Mouse (Mus musculus): Measurements from ENCODE around the gene 4930451I11Rik.

The 4930451I11Rik gene

DNA sequence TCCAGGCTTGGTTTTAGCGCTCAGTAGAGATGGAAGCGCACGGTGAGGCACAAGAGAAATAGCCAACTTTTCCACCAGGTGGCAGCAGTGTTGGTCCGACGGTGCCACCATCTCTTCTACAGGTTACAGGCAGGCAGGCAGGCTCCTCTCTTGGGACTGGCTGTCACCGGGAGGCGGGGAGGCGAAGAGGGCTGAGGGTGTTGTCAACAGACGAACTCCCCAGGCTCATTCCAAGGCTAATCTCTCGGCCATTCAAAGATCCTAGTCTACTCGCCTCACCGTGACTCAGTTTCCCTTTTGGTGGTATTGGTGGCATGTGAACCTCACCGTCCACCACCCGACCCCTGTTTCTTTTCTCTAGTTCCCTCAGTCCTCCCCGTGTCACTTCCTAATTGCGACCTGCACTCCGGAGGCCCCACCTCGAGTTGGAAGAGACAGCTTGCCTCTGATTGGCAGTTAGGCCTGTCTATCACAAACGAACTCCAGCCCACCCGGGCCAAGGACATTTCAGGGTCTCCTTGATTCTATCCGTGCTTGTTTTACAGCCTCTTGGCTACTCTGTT lies 678 bp upstream of the 4930451I11Rik start:
- peak; percentile 81 for DNase-seq

DNA sequence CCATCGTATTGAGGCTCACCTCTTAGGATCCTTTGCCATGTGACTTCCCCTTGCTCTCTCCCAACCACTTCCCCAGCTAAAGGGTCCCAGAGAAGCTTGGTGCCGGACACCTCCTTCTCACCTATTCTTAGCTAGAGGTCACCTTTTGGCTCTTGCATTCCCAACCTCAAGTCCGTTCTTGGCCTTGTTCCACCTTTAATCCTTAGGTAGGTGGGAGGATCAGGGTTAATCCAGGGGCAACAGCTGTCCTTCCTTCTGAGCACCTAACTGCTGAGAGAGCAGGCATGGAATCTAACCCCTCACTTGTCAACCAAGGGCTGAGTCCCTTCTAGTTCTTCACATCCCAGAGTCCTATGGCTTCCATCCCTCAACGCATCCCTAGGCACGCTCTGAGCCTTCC lies 5.5 kb downstream of the 4930451I11Rik start:
- no peak for DNase-seq

DNA sequence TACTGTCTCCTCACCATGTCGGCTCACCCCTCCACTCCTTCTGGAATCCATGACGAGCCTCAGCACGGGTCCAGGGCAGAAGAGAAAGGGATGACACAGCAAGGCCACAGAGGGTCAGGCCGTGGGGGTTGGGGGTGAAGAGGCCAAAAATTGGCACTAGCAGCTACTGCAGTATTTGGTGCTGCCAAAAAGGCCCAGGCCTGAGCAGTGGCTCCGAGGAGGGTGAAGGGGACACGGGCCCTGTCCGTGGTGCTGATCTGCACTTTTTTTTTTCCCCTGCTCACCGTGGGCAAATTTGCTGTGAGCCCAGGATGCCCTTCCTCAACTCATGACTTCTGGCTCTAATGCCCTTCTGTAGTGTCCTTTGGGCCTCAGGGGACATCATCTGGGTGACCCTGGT lies 6.0 kb downstream of the 4930451I11Rik start:
- no peak for DNase-seq

DNA sequence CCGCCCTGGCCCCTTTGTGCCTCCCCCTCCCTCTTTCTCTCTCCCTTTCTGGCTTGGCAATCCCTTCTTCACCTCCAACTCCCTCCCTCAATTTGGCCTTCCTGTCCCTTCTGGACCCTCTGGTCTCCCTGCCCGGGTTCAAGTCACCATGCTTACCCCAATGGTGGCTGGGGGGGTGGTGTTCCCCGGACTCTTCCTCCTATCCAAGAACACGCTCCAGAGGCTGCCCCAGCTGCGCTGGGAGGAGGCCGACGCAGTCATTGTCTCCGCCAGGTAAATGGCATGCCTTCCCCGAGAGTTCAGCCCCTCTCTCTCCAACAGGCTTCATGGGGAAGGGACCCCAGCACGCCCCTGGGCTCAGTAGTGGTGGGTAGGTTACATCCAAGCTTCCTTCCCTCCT lies 7.5 kb downstream of the 4930451I11Rik start:
- DNase-seq: no peak

DNA sequence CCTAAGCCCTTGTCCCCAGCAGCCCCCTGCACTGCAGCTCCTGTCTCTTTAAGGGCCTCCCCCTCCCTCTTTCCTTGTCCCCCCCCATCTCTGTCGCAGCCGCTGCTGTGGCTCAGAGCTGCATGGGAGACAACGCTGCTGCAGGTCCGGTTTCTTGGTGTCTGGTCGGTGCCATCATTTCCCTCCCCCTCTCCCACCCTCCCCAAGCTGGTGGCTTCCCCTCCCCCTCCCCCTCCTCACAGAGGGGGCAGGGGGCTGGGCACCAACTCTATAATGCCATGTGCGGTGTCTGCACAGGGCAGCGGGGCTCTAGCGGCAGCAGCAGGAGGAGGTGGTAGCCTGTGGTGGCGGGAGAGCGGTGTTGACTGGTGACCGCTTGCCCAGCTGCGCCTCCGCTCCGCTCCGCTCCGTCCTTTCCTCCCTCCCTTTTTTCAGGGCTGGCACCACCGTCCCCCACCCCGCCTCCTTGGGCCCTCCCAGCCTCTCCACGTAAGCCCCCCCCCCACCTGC lies 8.2 kb downstream of the 4930451I11Rik start:
- DNase-seq: peak; percentile 64

DNA sequence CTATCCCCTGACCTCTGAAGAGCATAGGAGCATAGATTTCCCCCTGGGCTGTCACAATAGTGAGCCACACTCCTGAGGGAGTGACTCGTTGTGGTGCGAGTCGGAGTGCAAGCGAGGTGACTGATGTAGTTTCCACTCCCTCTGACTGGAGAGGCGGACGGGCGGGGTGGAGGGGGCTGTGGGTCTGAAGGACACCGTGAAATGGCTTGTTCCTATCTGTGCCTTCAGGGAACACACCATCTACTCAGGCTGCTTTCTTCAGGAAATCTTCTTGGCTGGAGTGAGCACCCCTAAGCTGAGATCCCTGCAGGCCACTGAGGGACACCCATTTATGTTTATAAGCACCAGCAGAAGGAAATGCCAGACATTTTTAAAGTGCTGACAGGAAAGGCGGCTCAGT lies 8.7 kb downstream of the 4930451I11Rik start:
- DNase-seq: no peak

DNA sequence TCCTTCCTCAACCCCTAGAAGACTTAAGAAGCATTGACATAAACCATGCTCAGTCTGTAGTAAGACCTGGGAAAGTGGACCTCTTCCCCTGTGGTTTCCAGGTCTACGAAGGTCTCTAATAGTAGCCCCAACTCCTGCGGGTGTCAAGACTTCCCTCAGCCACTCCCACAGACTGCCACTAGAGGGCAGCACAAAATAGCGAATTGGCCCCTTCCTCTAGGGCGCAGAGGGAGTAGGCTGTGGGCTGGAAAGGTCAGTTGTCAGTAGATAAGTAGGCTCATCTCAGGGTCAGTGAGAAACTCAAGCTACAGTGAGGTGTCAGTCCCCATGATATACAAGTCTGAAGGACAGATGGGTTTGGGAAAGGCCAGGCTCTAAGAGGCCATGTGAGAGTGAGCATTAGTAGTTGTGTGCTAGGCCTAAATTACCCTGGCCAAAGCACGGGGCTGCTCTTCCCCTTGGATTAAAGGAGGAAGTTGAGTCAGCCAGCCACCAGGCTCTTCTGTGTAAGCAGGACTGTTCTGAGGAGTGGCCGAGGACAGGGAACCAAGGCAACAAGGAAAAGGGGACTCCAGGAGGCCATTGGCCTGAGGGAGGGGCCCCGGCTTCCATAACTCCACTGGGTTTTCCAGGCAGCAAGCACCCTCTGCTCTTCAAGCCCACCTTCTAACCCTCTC lies 9.5 kb downstream of the 4930451I11Rik start:
- peak; percentile 86 for DNase-seq

DNA sequence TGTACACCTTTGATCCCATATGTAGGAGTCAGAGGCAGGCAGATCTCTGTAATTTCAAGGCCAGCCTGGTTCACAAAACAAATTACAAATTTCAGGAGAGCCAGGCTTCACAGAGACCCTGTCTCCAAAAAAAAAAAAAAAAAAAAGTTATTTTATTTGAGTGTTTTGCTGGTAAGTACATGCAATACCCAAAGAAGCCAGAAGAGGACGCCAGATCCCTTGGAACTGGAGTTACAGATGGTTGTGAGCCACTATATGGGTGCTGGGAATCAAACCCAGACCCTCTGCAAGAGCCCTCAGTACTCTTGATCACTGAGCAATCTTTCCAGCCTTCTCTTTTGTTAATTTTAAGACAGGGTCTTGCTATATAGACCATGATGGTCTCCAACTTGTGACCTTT lies 12.6 kb downstream of the 4930451I11Rik start:
- DNase-seq: no peak

DNA sequence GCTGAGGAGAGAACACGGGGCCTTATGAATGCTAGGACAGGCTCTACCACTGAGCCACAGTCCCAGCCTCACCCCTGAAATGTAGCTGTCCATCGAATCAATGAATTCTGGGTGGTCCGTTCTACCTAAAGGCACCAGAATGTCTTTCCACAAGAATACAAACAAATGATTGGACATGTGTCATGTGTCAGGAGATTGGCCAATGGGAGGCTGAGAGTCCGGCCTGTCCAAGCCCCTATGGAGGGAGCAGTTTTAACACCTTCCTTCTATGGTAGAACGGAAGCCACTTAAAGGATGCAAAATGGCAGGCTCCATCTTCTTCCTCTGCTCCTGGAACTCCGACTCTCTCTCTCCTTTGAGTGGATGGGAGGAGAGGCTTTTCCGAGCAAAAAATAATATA lies 13.8 kb downstream of the 4930451I11Rik start:
- no peak for DNase-seq

DNA sequence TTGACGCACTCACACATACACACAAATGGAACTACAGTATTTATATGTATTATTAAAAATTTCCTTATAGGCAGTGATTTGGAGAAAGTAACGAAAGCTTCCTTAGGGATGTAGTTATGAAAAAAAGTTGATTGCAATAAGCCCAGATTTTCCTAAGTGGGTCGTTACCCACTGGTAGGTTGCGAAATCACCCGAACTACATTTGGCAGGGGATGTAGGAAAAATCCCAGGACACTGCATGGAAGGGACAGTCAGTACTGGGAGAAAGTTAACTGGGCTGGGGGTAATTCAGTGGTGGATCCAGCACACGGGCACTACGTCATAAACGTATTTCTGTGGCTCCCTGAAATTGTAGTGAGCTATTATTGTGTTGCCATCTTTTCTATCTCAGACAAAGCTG lies 14.9 kb downstream of the 4930451I11Rik start:
- no peak for DNase-seq

DNA sequence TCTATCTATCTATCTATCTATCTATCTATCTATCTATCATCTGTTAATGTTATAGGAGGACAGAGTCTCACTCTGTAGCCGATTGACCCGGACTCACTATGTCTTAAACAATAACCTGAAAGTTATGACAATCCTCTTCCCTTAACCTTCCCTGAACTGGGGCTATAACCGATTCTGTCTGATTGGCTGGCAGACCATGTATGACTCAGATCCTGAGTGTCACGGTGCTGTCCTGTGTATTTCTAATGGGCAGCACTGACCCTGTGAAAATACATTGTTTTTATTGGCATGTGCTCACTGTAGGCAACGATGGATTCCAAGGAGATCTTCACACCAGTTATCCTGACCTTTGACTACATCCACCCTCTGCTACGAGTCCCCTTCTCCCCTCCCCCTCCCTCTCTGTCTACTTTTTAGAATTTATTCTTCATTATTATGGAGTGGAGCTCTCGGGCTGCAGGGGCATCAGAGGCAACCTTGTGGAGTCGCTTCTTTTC lies 15.7 kb downstream of the 4930451I11Rik start:
- DNase-seq: no peak

DNA sequence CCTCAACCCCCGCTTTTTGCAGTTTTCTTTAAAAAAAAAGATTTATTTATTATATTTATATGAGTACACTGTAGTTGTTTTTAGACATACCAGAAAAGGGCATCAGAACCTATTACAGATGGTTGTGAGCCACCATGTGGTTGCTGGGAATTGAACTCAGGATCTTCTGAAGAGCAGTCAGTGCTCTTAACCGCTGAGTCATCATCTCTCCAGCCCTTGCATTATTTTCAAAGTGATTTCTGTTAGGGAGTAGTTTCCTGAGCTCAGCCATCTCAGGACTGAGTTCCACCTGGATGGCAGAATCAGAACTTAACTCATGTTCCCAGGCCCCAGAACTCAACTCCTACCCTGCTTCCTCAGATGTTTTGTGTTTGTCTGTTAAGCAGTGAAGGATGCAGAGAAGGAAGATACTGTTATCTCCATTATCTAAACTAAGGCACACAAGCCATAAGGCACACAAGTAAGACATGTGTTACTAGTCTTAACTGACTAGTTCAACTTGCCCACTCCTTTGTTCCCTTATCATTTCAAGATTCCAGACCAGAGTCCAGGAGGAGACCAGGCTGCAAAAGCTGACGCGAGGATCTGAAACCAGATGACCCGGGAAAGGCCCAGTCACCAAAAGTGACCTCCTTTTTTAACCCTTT lies 21.6 kb downstream of the 4930451I11Rik start:
- no peak for DNase-seq

DNA sequence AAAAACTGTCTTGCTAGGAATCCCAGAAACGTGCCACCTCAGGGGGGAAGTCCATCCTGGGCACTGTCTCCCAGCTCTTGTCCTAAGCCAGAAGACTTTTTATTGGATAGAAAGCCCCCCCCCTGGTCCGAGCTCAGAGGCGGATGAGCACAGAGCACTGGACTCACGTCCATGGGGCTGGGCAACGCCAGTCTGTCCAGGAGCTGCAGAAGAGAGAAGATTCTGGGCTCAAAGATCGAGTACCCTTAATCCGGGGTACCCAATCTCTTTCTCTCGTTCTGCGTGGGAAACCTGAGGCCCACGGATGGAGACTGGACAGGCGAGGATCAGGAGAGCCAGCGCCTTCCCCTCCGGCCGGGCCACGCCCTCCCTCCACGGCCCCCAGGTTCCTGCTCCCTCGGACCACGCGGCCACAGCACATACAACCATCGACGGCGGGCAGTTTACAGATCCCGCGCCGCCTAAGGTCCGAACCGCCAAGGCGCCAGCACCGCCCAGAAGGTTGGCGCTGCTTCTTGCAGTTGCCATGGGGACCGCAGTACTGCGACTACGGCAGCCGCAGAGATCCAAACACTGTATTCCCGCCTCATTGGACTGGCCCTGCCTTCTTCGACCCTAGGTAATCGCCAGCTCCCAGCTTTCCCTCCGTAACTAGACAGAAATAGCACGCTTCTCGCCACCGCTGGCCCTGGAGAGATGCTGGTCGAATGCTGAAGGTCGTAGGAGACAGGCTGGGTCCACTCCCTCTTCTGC lies 22.6 kb downstream of the 4930451I11Rik start:
- peak; percentile 85 for DNase-seq

DNA sequence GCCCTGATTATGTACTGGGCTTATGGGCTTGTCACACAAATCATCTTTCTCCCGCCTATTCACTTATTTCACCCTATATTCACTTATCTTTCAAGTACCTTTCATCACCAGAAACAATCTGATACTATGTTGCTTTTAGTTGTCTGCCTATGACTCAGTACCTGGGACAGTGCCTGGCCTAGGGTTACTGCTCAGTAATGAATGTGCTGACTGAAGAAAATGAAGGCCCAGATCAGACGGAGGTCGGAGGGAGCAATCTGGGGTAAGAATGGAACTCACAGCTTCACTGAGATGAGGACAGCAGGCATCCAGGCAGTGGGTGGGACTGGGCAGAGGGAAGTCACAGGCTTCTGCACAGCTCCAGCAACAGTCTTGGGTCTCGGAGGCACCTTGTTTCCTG lies 24.0 kb downstream of the 4930451I11Rik start:
- DNase-seq: no peak

DNA sequence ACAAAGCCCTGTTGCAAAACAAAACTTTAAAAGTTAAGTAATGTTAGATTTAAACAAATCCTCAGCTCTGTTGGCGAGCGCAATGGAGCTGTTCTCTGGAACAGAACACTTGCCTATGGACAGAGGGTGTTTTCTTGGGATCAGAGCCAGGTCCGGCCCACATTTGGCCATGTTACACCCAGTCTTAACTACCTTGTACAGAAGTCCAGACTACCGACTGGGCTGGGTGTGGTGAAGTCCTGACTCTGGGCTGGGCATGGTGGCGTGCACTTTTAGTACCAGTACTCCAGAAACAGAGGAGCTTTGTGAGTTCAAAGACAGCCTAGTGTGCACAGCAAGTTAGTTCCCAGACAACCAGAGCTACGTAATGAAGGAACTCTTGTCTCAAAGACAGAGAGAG lies 24.5 kb downstream of the 4930451I11Rik start:
- DNase-seq: no peak

DNA sequence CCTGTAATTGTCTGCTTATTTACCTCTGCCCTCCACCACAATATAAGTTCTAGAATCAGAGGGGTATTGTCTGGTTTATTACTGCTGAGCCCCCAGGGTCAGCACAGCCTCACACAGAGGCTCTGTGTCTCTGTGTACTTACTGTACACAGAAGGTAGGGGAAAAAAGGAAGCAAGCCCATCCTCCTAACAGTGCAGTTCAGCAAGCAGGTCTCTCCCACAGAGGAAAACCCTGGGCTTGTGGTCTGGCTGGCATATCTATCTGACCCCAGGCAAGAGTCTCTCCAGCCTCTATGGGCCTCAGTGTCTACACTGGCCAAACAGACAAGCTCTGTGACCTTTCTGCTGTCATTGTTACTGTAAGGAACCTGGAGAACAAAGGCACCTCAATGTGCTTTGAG lies 27.7 kb downstream of the 4930451I11Rik start:
- DNase-seq: no peak

DNA sequence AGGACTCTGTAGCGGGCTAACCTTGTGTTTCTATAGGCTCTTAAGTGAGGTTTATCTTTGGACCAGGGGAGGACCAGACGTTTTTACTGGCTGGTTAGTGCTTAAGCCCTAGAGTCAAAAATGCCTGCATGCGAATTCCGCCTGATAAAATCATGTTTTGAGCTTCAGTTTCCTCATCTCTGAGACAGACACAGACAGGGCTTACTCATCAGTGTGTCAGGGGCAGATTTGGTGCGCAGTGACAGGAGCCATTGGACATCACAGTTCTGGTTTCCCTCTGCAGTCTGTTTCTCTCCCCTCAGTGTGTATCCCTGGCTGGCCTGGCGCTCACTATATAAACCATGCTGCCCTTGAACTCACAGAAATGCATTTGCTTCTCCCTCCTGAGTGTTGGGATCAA lies 28.3 kb downstream of the 4930451I11Rik start:
- no peak for DNase-seq

DNA sequence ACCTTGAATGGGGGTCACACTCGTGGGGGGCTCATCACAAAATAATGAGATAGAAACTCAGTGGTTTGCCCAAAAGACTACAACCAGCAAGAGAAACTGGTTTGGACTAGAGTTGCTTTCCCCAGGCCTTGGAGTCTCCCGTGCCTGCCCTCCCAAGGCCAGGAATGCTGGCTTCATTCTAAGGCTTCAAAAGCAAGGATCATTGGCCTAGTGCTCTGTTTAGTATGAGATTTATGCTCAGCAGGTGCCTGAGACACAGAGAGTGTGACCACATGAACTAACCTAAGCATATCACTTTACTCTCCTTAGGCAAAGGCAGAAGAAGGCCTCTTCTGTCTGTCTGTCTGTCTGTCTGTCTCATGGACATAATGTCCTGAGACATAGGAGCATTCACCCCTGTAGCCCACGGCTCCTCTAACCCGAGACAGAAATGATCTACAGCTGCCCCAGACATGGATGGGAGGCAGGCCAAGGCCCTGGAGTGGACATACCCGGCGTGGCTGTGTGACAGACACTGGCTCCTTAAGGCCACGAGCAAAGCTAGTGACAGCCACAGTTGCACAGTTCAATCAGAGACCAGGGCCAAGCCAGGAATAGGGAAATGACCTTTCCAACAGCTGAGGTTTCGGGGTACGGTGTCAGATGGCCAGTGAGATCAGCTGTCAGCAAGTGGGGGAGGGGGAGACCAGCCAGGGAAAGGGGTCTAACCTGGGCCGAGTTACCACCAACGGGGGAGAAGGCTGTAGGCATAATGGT lies 29.1 kb downstream of the 4930451I11Rik start:
- DNase-seq: no peak

DNA sequence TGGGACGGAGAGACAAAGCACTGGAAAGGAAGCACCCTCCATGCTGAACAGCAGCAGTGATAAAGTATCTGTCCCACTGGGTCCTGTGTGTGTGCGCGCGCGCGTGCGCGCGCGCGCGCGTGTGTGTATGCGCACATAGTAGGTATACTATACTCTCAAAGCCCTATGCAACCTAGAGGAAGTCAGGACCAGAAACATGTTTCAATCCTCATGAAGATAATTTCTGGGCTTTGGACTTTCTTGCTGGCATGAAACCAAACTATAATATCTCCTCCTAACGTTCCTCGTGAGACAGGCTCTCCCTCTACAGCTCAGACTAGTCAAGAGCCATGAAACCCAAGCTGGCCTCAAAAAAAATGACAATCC lies 30.4 kb downstream of the 4930451I11Rik start:
- no peak for DNase-seq

DNA sequence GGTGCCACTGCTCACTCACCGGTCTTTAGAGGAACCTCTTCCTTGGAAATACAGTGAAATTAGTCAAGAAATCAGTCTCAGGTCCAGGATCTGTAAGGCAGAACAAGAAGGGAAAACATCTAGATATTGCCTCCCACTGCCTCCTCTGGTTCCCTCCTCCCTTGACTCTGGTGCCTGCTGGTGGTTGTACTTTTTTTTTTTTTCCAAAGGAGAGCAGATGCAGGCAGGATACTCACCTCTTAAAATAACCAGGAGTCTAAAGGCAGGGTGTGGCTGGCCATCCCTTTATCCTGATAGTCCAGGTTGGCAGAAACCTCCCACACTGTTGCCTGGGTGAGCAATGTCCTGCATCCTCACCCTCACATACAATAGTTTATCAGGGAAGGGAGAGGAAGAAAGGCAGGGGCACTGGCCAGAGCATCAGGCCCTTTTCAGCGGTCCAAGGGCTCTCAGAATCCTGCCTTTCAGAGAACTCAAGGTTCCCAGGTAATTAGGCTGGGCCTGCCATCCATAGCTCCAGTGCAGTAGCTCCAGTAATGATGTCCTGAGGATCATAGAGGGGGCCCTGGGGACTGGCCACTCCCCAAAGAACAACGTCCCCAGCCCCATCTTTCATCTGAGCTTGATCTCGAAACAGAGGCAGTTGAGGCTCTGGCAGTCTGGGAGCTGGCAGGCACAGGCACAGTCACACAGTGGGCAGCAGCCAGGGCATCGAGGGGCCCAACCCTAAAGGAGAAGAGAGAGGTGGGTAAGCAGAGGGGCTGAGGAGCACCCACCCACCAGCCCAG lies 31.0 kb downstream of the 4930451I11Rik start:
- DNase-seq: no peak

DNA sequence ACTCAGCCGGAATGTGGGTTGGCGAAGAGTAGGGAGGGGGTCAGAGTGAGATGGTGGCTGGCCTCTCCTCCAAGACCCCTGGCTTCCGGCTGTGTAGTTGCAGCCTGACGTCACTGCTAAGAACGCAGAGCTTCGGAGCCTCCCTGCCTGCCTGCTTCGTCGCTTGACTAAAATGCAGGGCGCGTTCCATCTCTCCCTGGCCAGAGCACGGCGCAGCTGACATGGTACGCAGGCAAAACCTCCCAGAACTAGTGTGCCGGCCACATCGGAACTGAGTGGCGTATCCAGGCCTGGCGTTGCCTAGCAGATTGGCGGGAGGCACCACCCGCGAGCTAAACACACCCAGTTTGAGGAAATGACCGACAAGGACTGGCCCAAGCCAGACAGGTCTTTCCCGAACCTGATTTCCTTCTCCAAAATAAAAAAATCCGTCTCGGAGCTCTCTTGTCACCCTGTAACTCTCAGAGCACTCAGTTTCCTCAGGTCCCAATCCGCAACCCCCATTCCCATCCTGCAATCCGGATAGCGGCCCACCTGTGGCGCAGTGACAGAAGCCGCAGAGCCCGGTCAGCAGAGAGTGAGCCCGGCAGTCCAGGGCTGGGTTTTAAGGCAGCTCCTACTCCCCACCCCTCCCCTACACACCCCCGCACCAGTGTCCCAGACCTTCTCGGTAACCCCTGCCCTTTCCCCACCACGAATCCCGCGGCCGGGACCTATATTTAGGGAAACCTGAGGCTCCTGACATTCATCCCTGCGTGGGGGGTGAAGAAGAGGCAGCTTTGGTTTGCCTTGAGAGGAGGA lies 31.8 kb downstream of the 4930451I11Rik start:
- DNase-seq: peak; percentile 76

Measured in cerebellum, adult 11 months (tissue).